Mouse (Mus musculus): ENCODE data around the gene Csad. TPM values are rescaled to one million over a fixed set of nuclear protein-coding genes. Genes with fewer than 3 reads are reported as not detected.

Csad gene
- polyA plus RNA-seq, 1 experiment: 18.5 TPM

- TF ChIP-seq CTCF (IDR thresholded peaks at IDR 0.05; ENCODE audit: control insufficient read depth, insufficient read depth, low read length) (no peak), POLR2A (IDR thresholded peaks at IDR 0.05; ENCODE audit: borderline replicate concordance, control insufficient read depth, low read depth, low read length) (no peak)
- 67% methylated on average over 7 of the region's 7 CpGs for WGBS
- Histone ChIP-seq H3K4me1 (ENCODE audit: control insufficient read depth, insufficient read depth, low read length) (no peaks in the 10 kb centered on the region; the same call in 1 of the 2 replicates), H3K27ac (ENCODE audit: control insufficient read depth, insufficient read depth, low read depth, low read length, poor library complexity) (no peak overlapping the region), H3K4me3 (replicated peaks; ENCODE audit: control insufficient read depth, low read depth, low read length) (no peak overlapping the region)
Observed at GRCm38 (mm10) chr15:102176571-102177316, 27.8 kb downstream of the Csad start.

DNA sequence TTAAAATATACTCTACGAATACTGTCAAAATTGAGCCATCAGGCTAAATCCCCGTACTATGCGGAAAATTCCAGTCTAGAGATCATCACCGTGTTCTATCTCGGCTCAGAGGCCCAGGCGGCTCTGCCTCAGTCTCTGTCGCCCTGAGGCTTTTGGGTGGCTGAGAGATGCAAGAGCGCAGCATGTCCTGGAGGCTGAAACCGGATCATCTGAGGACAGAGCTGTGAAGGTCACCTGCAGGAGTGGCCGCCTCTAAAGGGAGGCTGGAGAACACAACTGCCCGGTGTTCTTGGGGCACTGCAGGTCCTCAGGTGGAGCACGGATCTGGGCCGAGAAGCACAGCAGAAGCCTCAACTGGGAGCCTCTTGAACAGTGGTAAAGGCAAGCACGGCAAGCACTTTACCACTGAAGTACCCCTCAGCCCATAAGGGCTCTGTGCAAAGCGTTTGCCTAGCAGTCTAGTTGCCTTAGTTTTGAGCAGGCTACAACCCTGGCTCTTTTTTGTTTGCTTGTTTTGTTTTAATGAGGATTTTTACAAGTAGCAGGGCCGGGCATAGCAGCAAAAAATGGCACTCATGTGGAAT is 28.7 kb downstream of the Csad start:
- 87% methylated on average over 16 of the region's 16 CpGs for WGBS
- no peak overlapping the region for H3K4me3 ChIP-seq (replicated peaks; ENCODE audit: control insufficient read depth, low read depth, low read length)
- H3K4me1 ChIP-seq (ENCODE audit: control insufficient read depth, insufficient read depth, low read length): no peaks in the 10 kb centered on the region; the same call in 1 of the 2 replicates
- TF ChIP-seq POLR2A (IDR thresholded peaks at IDR 0.05; ENCODE audit: borderline replicate concordance, control insufficient read depth, low read depth, low read length): no peak
- no peak for TF ChIP-seq CTCF (IDR thresholded peaks at IDR 0.05; ENCODE audit: control insufficient read depth, insufficient read depth, low read length)
- H3K27ac ChIP-seq (ENCODE audit: control insufficient read depth, insufficient read depth, low read depth, low read length, poor library complexity): no peak overlapping the region

DNA sequence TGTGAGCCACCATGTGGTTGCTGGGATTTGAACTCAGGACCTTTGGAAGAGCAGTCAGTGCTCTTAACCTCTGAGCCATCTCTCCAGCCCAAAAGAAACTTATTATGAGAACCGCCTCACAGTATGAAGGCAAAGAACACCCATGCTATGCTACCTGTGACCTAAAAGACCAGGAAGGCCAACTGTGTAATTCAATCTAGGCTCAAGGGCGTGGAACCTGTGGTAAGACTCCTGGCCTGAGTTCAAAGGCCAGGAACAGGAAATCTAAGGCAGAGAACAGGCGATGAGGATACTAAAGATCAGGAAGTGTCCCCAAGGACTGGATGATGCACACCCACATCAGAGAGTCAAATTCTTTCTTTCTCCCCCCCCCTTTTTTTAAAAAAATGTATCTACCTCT is 30.9 kb downstream of the Csad start:
- no peak overlapping the region for H3K4me3 ChIP-seq (replicated peaks; ENCODE audit: control insufficient read depth, low read depth, low read length)
- WGBS: 45% methylated on average over 3 of the region's 3 CpGs
- no peak for TF ChIP-seq CTCF (IDR thresholded peaks at IDR 0.05; ENCODE audit: control insufficient read depth, insufficient read depth, low read length)
- no peak for TF ChIP-seq POLR2A (IDR thresholded peaks at IDR 0.05; ENCODE audit: borderline replicate concordance, control insufficient read depth, low read depth, low read length)
- H3K4me1 ChIP-seq (ENCODE audit: control insufficient read depth, insufficient read depth, low read length): no peaks in the 10 kb centered on the region; the same call in 1 of the 2 replicates
- no peak overlapping the region for H3K27ac ChIP-seq (ENCODE audit: control insufficient read depth, insufficient read depth, low read depth, low read length, poor library complexity)

DNA sequence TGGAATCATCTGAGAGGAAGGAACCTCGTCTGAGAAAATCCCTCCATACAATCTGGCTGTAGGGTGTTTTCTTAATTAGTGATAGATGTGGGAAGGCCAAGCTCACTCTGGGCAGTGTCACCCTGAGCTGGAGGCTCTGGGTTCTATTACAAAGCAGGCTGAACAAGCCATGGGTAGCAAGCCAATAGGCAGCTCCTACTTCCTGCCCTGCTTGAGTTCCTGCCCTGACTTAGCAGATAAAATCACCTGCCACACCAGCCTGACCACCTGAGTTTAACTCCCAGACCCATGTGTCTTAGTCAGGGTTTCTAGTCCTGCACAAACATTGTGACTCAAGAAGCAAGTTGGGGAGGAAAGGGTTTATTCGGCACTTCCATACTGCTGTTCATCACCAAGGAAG is 35.5 kb downstream of the Csad start:
- Histone ChIP-seq H3K4me3 (replicated peaks; ENCODE audit: control insufficient read depth, low read depth, low read length) (no peak overlapping the region), H3K4me1 (ENCODE audit: control insufficient read depth, insufficient read depth, low read length) (peaks cover 2% of the 10 kb centered on the region; the same call in 1 of the 2 replicates), H3K27ac (ENCODE audit: control insufficient read depth, insufficient read depth, low read depth, low read length, poor library complexity) (no peak overlapping the region)
- TF ChIP-seq CTCF (IDR thresholded peaks at IDR 0.05; ENCODE audit: control insufficient read depth, insufficient read depth, low read length): no peak
- no peak for TF ChIP-seq POLR2A (IDR thresholded peaks at IDR 0.05; ENCODE audit: borderline replicate concordance, control insufficient read depth, low read depth, low read length)
- 60% methylated on average over 2 of the region's 2 CpGs for WGBS

GRCm38 (mm10) chr15:102167620-102168021 is 36.9 kb downstream of the Csad start:
- no peak overlapping the region for H3K27ac ChIP-seq (ENCODE audit: control insufficient read depth, insufficient read depth, low read depth, low read length, poor library complexity)
- TF ChIP-seq POLR2A (IDR thresholded peaks at IDR 0.05; ENCODE audit: borderline replicate concordance, control insufficient read depth, low read depth, low read length) (no peak), CTCF (IDR thresholded peaks at IDR 0.05; ENCODE audit: control insufficient read depth, insufficient read depth, low read length) (no peak)
- WGBS: 62% methylated on average over 6 of the region's 6 CpGs
- H3K4me1 ChIP-seq (ENCODE audit: control insufficient read depth, insufficient read depth, low read length): peaks cover 2% of the 10 kb centered on the region; the same call in 1 of the 2 replicates
- H3K4me3 ChIP-seq (replicated peaks; ENCODE audit: control insufficient read depth, low read depth, low read length): no peak overlapping the region

DNA sequence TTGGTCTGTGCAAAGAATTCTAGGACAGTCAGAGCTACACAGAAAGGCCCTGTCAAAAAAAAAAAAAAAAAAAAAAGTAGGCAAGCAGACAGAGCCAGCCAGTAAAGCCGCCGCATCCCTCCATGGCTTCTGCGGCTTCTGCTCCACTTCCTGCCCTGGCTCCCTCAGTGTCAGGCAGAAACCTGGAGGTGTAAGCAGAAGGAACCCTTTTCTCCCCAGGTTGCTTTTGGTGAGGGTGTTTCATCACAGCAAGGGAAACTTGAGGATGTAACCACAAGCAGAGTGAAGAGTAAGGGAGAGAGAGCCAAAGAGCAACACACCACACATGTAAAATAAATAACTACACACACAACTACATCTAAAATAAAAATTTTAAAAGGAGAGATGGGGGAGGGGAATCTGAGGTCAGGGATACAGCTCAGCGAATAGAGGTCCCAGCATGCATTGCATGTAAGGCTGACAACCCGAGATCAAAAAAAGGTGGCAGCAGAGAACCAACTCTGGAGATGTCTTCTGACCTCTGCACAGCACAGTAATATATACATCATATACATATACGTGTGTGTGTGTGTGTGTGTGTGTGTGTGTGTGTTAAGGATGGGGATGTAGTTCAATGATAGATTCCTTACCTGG is 38.9 kb downstream of the Csad start:
- Histone ChIP-seq H3K4me3 (replicated peaks; ENCODE audit: control insufficient read depth, low read depth, low read length) (no peak overlapping the region), H3K27ac (ENCODE audit: control insufficient read depth, insufficient read depth, low read depth, low read length, poor library complexity) (no peak overlapping the region)

GRCm38 (mm10) chr15:102163900-102164693 is 40.4 kb downstream of the Csad start:
- Histone ChIP-seq H3K27ac (ENCODE audit: control insufficient read depth, insufficient read depth, low read depth, low read length, poor library complexity) (no peak overlapping the region), H3K4me1 (ENCODE audit: control insufficient read depth, insufficient read depth, low read length) (peaks cover 2% of the 10 kb centered on the region), H3K4me3 (replicated peaks; ENCODE audit: control insufficient read depth, low read depth, low read length) (no peak overlapping the region)
- 15% methylated on average over 3 of the region's 3 CpGs for WGBS
- TF ChIP-seq POLR2A (IDR thresholded peaks at IDR 0.05; ENCODE audit: borderline replicate concordance, control insufficient read depth, low read depth, low read length) (no peak), CTCF (IDR thresholded peaks at IDR 0.05; ENCODE audit: control insufficient read depth, insufficient read depth, low read length) (no peak)

More for the DNA sequence above, 38.9 kb downstream of the Csad start:
- peaks cover 2% of the 10 kb centered on the region; the same call in 1 of the 2 replicates for H3K4me1 ChIP-seq (ENCODE audit: control insufficient read depth, insufficient read depth, low read length)
- WGBS: 4% methylated on average over 6 of the region's 6 CpGs
- TF ChIP-seq POLR2A (IDR thresholded peaks at IDR 0.05; ENCODE audit: borderline replicate concordance, control insufficient read depth, low read depth, low read length) (no peak), CTCF (IDR thresholded peaks at IDR 0.05; ENCODE audit: control insufficient read depth, insufficient read depth, low read length) (no peak)
